Mouse (Mus musculus): ENCODE data around the gene Abcg4. TPM values are rescaled to one million over a fixed set of nuclear protein-coding genes. Genes with fewer than 3 reads are reported as not detected.
A peak's percentile ranks its signal among the peaks of the same experiment; 100 is the strongest.
"Not testable (repeated sequence)": the region's sequence is repeated elsewhere in the genome, so short reads cannot be mapped to it uniquely, and the experiment has no call there.

Gene Abcg4
- polyA plus RNA-seq (2015; fragmentation: Nextera tagmentation; extraction: Ambion mirVana) = 16.0 and 17.9 TPM in 2 replicates

- peak; percentile 85 for ATAC-seq (ENCODE audit: low read depth)
- H3K4me2 ChIP-seq (ENCODE audit: low read depth, low read length) = peak within 1 kb of the TSS; percentile 88
- H3K9me3 ChIP-seq (replicated peaks; ENCODE audit: control insufficient read depth, low read length) = no peaks in the 10 kb centered on the region
- peaks cover 36% of the 10 kb centered on the region for H3K4me1 ChIP-seq (ENCODE audit: control insufficient read depth, low read depth, low read length)
- H3K36me3 ChIP-seq (ENCODE audit: control insufficient read depth, insufficient read depth) = peaks cover 22% of the 10 kb centered on the region
- H3K27ac ChIP-seq (ENCODE audit: low read length) = peak within 1 kb of the TSS; percentile 96
- H3K9ac ChIP-seq (ENCODE audit: low read depth, low read length) = peak within 1 kb of the TSS; percentile 95
- peak within 1 kb of the TSS; percentile 75 for H3K4me3 ChIP-seq (ENCODE audit: low read depth, low read length)
- H3K27me3 ChIP-seq (ENCODE audit: control insufficient read depth, insufficient read depth, low read depth, low read length) = no peaks in the 10 kb centered on the region; the same call in 1 of the 2 replicates
- WGBS (ENCODE audit: insufficient replicate concordance) = 1% methylated on average over 38 of the region's 38 CpGs
These were observed at the start of gene Abcg4 for GRCm38 (mm10) chr9:44288076-44288958. TSS of gene Abcg4 (minus strand) at chr9:44288615.

- Histone ChIP-seq H3K9me3 (replicated peaks; ENCODE audit: control insufficient read depth, low read length) (no peaks in the 10 kb centered on the region), H3K9ac (ENCODE audit: low read depth, low read length) (peak overlapping the region; percentile 96), H3K36me3 (ENCODE audit: control insufficient read depth, insufficient read depth) (peaks cover 72% of the 10 kb centered on the region), H3K4me1 (ENCODE audit: control insufficient read depth, low read depth, low read length) (peaks cover 33% of the 10 kb centered on the region), H3K4me2 (ENCODE audit: low read depth, low read length) (peak overlapping the region; percentile 79), H3K4me3 (ENCODE audit: low read depth, low read length) (peak overlapping the region; percentile 85), H3K27ac (ENCODE audit: low read length) (peak overlapping the region; percentile 99), H3K27me3 (ENCODE audit: control insufficient read depth, insufficient read depth, low read depth, low read length) (no peaks in the 10 kb centered on the region)
- WGBS (ENCODE audit: insufficient replicate concordance) = 71% methylated on average over 9 of the region's 9 CpGs
- ATAC-seq (ENCODE audit: low read depth) = no peak
These were observed 49.2 kb upstream of the Abcg4 start for GRCm38 (mm10) chr9:44337436-44338169.

GRCm38 (mm10) chr9:44336964-44337363, 48.5 kb upstream of the Abcg4 start:
- Histone ChIP-seq H3K4me3 (ENCODE audit: low read depth, low read length) (peak overlapping the region; percentile 85), H3K4me1 (ENCODE audit: control insufficient read depth, low read depth, low read length) (peaks cover 28% of the 10 kb centered on the region), H3K27me3 (ENCODE audit: control insufficient read depth, insufficient read depth, low read depth, low read length) (no peaks in the 10 kb centered on the region), H3K36me3 (ENCODE audit: control insufficient read depth, insufficient read depth) (peaks cover 75% of the 10 kb centered on the region), H3K4me2 (ENCODE audit: low read depth, low read length) (peak overlapping the region; percentile 79), H3K9me3 (replicated peaks; ENCODE audit: control insufficient read depth, low read length) (no peaks in the 10 kb centered on the region), H3K27ac (ENCODE audit: low read length) (peak overlapping the region; percentile 99), H3K9ac (ENCODE audit: low read depth, low read length) (peak overlapping the region; percentile 96)
- 37% methylated on average over 3 of the region's 3 CpGs for WGBS (ENCODE audit: insufficient replicate concordance)
- ATAC-seq (ENCODE audit: low read depth) = no peak

GRCm38 (mm10) chr9:44336513-44336912, 48.1 kb upstream of the Abcg4 start:
- Histone ChIP-seq H3K4me2 (ENCODE audit: low read depth, low read length) (peak overlapping the region; percentile 79), H3K4me3 (ENCODE audit: low read depth, low read length) (peak overlapping the region; percentile 85), H3K9ac (ENCODE audit: low read depth, low read length) (peak overlapping the region; percentile 96), H3K27ac (ENCODE audit: low read length) (peak overlapping the region; percentile 99), H3K4me1 (ENCODE audit: control insufficient read depth, low read depth, low read length) (peaks cover 28% of the 10 kb centered on the region), H3K36me3 (ENCODE audit: control insufficient read depth, insufficient read depth) (peaks cover 77% of the 10 kb centered on the region)
- not testable (repeated sequence) for H3K27me3 ChIP-seq (ENCODE audit: control insufficient read depth, insufficient read depth, low read depth, low read length); H3K9me3 ChIP-seq (replicated peaks; ENCODE audit: control insufficient read depth, low read length); ATAC-seq (ENCODE audit: low read depth)
- 24% methylated on average over 4 of the region's 4 CpGs for WGBS (ENCODE audit: insufficient replicate concordance)

GRCm38 (mm10) chr9:44336093-44336406, 47.6 kb upstream of the Abcg4 start:
- Histone ChIP-seq H3K36me3 (ENCODE audit: control insufficient read depth, insufficient read depth) (peaks cover 74% of the 10 kb centered on the region), H3K27ac (ENCODE audit: low read length) (peak overlapping the region; percentile 99), H3K4me1 (ENCODE audit: control insufficient read depth, low read depth, low read length) (peaks cover 28% of the 10 kb centered on the region), H3K9me3 (replicated peaks; ENCODE audit: control insufficient read depth, low read length) (no peaks in the 10 kb centered on the region), H3K4me2 (ENCODE audit: low read depth, low read length) (peak overlapping the region; percentile 79), H3K4me3 (ENCODE audit: low read depth, low read length) (peak overlapping the region; percentile 85), H3K9ac (ENCODE audit: low read depth, low read length) (peak overlapping the region; percentile 96), H3K27me3 (ENCODE audit: control insufficient read depth, insufficient read depth, low read depth, low read length) (no peaks in the 10 kb centered on the region)
- ATAC-seq (ENCODE audit: low read depth) = no peak
- WGBS (ENCODE audit: insufficient replicate concordance) = under 1% methylated on average over 5 of the region's 5 CpGs

GRCm38 (mm10) chr9:44335331-44336092, 47.1 kb upstream of the Abcg4 start:
- peak; percentile 1 for ATAC-seq (ENCODE audit: low read depth)
- Histone ChIP-seq H3K4me1 (ENCODE audit: control insufficient read depth, low read depth, low read length) (peaks cover 28% of the 10 kb centered on the region), H3K9me3 (replicated peaks; ENCODE audit: control insufficient read depth, low read length) (no peaks in the 10 kb centered on the region), H3K9ac (ENCODE audit: low read depth, low read length) (peak overlapping the region; percentile 96), H3K27me3 (ENCODE audit: control insufficient read depth, insufficient read depth, low read depth, low read length) (no peaks in the 10 kb centered on the region), H3K36me3 (ENCODE audit: control insufficient read depth, insufficient read depth) (peaks cover 68% of the 10 kb centered on the region), H3K27ac (ENCODE audit: low read length) (peak overlapping the region; percentile 99), H3K4me2 (ENCODE audit: low read depth, low read length) (peak overlapping the region; percentile 79), H3K4me3 (ENCODE audit: low read depth, low read length) (peak overlapping the region; percentile 85)
- 0% methylated on average over 47 of the region's 50 CpGs for WGBS (ENCODE audit: insufficient replicate concordance)

GRCm38 (mm10) chr9:44334396-44335330, 46.2 kb upstream of the Abcg4 start, which contains the start of gene H2afx:
TSS of gene H2afx (plus strand) at chr9:44334694.
- peaks cover 65% of the 10 kb centered on the region for H3K36me3 ChIP-seq (ENCODE audit: control insufficient read depth, insufficient read depth)
- peak within 1 kb of the TSS; percentile 85 for H3K4me3 ChIP-seq (ENCODE audit: low read depth, low read length)
- H3K27me3 ChIP-seq (ENCODE audit: control insufficient read depth, insufficient read depth, low read depth, low read length) = no peaks in the 10 kb centered on the region
- peak; percentile 87 for ATAC-seq (ENCODE audit: low read depth)
- under 1% methylated on average over 88 of the region's 91 CpGs for WGBS (ENCODE audit: insufficient replicate concordance)
- H3K9ac ChIP-seq (ENCODE audit: low read depth, low read length) = peak within 1 kb of the TSS; percentile 96
- H3K4me2 ChIP-seq (ENCODE audit: low read depth, low read length) = peak within 1 kb of the TSS; percentile 79
- H3K27ac ChIP-seq (ENCODE audit: low read length) = peak within 1 kb of the TSS; percentile 99
- no peaks in the 10 kb centered on the region for H3K9me3 ChIP-seq (replicated peaks; ENCODE audit: control insufficient read depth, low read length)
- peaks cover 28% of the 10 kb centered on the region for H3K4me1 ChIP-seq (ENCODE audit: control insufficient read depth, low read depth, low read length)

Measured in liver, embryonic 16.5 days (tissue).